Mouse (Mus musculus) liver, embryonic 15.5 days (tissue): ENCODE results near the gene Gm906. TPM values are rescaled to one million over a fixed set of nuclear protein-coding genes. Genes with fewer than 3 reads are reported as not detected.
A peak's percentile ranks its signal among the peaks of the same experiment; 100 is the strongest.
"Not testable (repeated sequence)": the region's sequence is repeated elsewhere in the genome, so short reads cannot be mapped to it uniquely, and the experiment has no call there.

Experiments used
- ATAC-seq: fragments of 200-750 bp; cut with Nextera tagmentation; 2 replicates; pipeline ENCODE4 v1.8.0; 2017; ENCODE audit warnings: moderate number of reproducible peaks, mild to moderate bottlenecking, moderate library complexity; ENCODE audit not compliant: insufficient read depth
- H3K27ac ChIP-seq: fragments of 300-500 bp; sonication (generic); replicated peaks from 2 replicates; pipeline ENCODE4 v1.5.1; 2015; ENCODE audit warnings: mild to moderate bottlenecking, inconsistent platforms
- H3K27me3 ChIP-seq: fragments of 300-500 bp; sonication (generic); 2 replicates; pipeline ENCODE4 v1.6.1; 2015; ENCODE audit warnings: mild to moderate bottlenecking, inconsistent platforms
- H3K36me3 ChIP-seq: fragments of 300-500 bp; sonication (generic); replicated peaks from 2 replicates; pipeline ENCODE4 v1.6.1; 2015; ENCODE audit warnings: moderate library complexity, mild to moderate bottlenecking, inconsistent platforms
- H3K4me1 ChIP-seq: fragments of 300-500 bp; sonication (generic); replicated peaks from 2 replicates; pipeline ENCODE4 v1.6.1; 2015; ENCODE audit warnings: inconsistent platforms
- H3K4me2 ChIP-seq: fragments of 300-500 bp; sonication (generic); 2 replicates; pipeline ENCODE4 v1.6.1; 2015; ENCODE audit warnings: moderate library complexity, mild to moderate bottlenecking, inconsistent platforms
- H3K4me3 ChIP-seq: fragments of 300-500 bp; sonication (generic); replicated peaks from 2 replicates; pipeline ENCODE4 v1.5.1; 2015; ENCODE audit warnings: mild to moderate bottlenecking, inconsistent platforms
- H3K9ac ChIP-seq: fragments of 300-500 bp; sonication (generic); 2 replicates; pipeline ENCODE4 v1.6.1; 2015; ENCODE audit warnings: moderate library complexity, mild to moderate bottlenecking, inconsistent platforms
- H3K9me3 ChIP-seq: fragments of 300-500 bp; sonication (generic); replicated peaks from 2 replicates; pipeline ENCODE4 v1.6.1; 2016; ENCODE audit warnings: inconsistent platforms
- WGBS: fragments of 180-500 bp; shearing (Covaris S2); methylation state at CpG from one replicate; pipeline ENCODE4 v1.1.7; 2015; ENCODE audit warnings: mixed read lengths; ENCODE audit not compliant: insufficient replicate concordance; 5-methylcytosine and 5-hydroxymethylcytosine counted together
- microRNA-seq: library from miRNA; unstranded; fragments of <30 nt; microRNA quantifications from one replicate; pipeline ENCODE4, GENCODE M21; 2016
- polyA plus RNA-seq: library from polyadenylated mRNA; unstranded; fragments of >200 nt; fragmentation: Nextera tagmentation; extraction: Ambion mirVana; gene quantifications from 2 replicates; pipeline ENCODE4 v1.2.1, GENCODE M21; 2015

Gm906 gene
- polyA plus RNA-seq = not detected in 2 replicates

GRCm38 (mm10) chr13:50250208-50250607 is at the start of gene Gm906:
TSS of gene Gm906 (minus strand) at chr13:50250308.
- not testable (repeated sequence) for H3K27ac ChIP-seq, H3K4me2 ChIP-seq, ATAC-seq, H3K4me3 ChIP-seq, H3K27me3 ChIP-seq, H3K9me3 ChIP-seq, H3K36me3 ChIP-seq, H3K9ac ChIP-seq, H3K4me1 ChIP-seq
- WGBS = 33% methylated on average over 3 of the region's 3 CpGs

DNA sequence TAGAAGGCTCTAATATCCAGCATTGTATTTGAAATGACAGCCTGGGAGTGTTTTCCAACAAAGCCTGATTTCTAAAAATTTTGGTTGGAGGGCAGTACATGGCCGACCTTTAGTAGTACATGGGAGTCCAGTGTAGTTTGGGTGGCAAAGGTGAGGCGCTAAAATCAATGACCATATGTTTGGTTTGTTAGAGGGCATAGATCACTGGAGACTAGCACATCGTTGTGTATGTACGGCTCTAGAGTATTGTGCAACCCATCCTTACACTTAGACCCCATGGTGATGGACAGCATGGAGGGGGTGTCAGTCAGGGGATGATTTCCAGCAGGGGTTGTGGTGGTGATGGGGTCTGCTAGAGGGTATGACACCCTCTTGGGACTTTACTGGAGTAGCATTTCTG is 33.2 kb upstream of the Gm906 start:
- not testable (repeated sequence) for H3K4me3 ChIP-seq, H3K27me3 ChIP-seq, H3K27ac ChIP-seq, H3K9ac ChIP-seq, H3K9me3 ChIP-seq, H3K36me3 ChIP-seq, H3K4me2 ChIP-seq, H3K4me1 ChIP-seq
- peak; percentile 83 for ATAC-seq
- WGBS = 66% methylated on average over 2 of the region's 4 CpGs

DNA sequence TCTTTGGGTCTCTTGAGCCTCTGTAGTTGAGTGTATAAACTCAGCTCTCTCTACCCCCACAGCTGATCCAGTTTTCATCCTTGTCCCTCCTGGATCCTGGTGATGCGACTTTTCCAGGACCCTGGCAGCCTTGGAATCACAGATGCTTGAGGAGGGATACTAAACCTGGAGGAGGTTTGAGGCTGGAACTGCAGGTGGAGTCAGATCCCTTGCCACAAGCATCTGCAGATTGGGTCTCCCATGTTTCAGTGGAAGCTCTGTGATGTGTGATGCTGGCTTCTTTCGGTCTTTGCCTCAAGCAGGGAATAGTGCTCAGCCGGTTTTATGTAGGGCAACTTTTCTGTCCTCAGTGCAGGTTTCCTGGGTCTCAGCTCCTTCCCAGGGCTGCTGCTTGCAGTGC is 13.6 kb downstream of the Gm906 start:
- no peak for ATAC-seq
- Histone ChIP-seq H3K27me3 (no peaks in the 10 kb centered on the region), H3K36me3 (no peaks in the 10 kb centered on the region), H3K4me3 (no peak overlapping the region), H3K4me2 (no peak overlapping the region), H3K27ac (no peak overlapping the region), H3K9ac (no peak overlapping the region), H3K4me1 (no peaks in the 10 kb centered on the region), H3K9me3 (no peaks in the 10 kb centered on the region)
- 68% methylated on average over 3 of the region's 3 CpGs for WGBS

DNA sequence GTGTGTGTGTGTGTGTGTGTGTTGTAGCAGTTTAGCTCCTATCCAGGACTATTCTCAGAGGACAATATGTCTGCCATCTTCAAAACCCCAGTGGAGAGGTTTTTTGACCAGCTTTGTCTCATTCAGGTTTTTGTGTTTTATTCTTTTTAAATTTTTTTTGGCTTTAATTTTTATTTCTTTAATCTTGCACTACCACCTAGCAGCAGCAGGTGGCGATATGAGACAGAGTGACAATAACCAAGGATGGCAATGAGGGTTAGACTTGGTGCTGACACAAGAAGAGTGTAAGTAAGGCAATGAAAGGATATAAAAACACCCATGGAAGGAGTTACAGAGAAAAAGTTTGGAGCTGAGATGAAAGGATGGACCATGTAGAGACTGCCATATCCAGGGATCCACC is 38.3 kb downstream of the Gm906 start:
- WGBS = 0% methylated on average over 1 of the region's 1 CpGs
- not testable (repeated sequence) for H3K4me2 ChIP-seq, H3K4me3 ChIP-seq, H3K9ac ChIP-seq, H3K4me1 ChIP-seq, H3K9me3 ChIP-seq, H3K27me3 ChIP-seq, ATAC-seq, H3K27ac ChIP-seq, H3K36me3 ChIP-seq

GRCm38 (mm10) chr13:50210191-50210590 is 39.9 kb downstream of the Gm906 start:
- H3K9ac ChIP-seq, H3K27me3 ChIP-seq, H3K4me3 ChIP-seq, ATAC-seq, H3K4me1 ChIP-seq, H3K36me3 ChIP-seq, H3K9me3 ChIP-seq, H3K27ac ChIP-seq, H3K4me2 ChIP-seq: not testable (repeated sequence)

DNA sequence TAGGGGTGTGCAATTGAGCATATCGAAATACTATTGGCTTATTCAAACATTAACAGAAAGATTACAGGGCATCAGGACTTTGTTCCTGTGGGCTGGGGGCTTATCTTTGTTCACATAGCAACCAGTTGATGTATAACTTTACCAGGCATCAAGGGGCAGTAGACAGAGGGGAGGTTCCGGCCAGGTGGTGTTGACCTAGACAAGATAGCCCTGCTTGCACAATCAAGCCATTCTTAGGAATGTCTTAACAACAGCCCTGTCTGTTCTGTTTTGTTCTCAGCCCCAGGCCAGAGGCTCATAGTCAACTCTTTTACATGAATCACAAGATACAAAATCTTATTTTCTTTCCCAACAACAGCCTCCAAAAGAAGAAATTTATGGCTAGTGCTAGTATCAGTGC is 40.5 kb downstream of the Gm906 start:
- H3K4me2 ChIP-seq, ATAC-seq: not testable (repeated sequence)
- 49% methylated on average over 2 of the region's 2 CpGs for WGBS

DNA sequence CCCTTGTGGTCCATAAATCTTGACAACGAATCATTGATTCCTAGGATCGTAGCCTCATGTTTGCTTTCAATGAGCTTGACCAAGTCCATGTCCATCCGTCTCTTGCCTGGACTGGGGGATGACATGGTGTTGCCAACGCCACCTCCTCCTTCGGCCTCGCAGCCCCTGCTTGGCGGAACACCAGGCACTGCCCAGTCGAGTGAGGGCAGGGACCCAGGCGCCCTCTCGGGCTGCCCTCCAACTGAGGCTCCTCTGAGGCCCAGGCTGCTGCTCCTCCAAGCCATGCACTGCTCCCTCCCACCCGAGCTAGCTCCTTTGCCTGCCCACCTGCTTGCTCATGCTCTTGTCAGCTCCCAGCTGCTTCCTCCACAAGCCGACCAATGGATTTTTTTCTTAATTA is 42.1 kb downstream of the Gm906 start:
- no peak for ATAC-seq
- H3K27ac ChIP-seq = no peak overlapping the region
- no peaks in the 10 kb centered on the region for H3K27me3 ChIP-seq
- no peaks in the 10 kb centered on the region for H3K36me3 ChIP-seq
- H3K4me1 ChIP-seq = no peaks in the 10 kb centered on the region
- 75% methylated on average over 12 of the region's 12 CpGs for WGBS
- H3K4me3 ChIP-seq = no peak overlapping the region
- no peak overlapping the region for H3K9ac ChIP-seq
- no peaks in the 10 kb centered on the region for H3K9me3 ChIP-seq
- no peak overlapping the region for H3K4me2 ChIP-seq

More for the DNA sequence above, 40.5 kb downstream of the Gm906 start:
- not testable (repeated sequence) for H3K4me3 ChIP-seq, H3K27ac ChIP-seq, H3K9me3 ChIP-seq, H3K4me1 ChIP-seq, H3K9ac ChIP-seq, H3K36me3 ChIP-seq, H3K27me3 ChIP-seq

DNA sequence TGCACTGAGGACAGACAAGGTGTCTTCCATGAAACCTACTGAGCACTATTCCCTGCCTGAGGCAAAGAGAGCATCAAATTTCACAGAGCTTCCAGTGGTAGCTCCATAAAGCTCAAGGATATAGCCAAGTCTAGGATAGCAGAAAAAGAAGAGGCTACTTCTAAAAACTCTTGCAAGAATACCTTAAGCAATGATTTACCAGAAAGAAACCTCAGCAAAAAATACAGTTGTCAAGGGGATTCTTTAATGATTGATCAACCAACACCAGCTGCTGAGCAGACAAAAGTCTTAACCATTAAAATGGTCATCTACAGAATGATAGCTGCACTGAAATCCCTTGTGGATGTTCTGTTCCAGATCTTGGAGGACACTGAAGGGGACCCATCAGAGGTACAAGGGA is 53.3 kb downstream of the Gm906 start:
- not testable (repeated sequence) for H3K27me3 ChIP-seq, ATAC-seq, H3K9me3 ChIP-seq, H3K4me2 ChIP-seq, H3K4me3 ChIP-seq, H3K9ac ChIP-seq, H3K36me3 ChIP-seq, H3K4me1 ChIP-seq, H3K27ac ChIP-seq

Small RNA genes lying within 50 kb of the gene (microRNA-seq; reads per million reads assigned to microRNA genes)
- gene Gm24017 = not detected

Other genes starting within 250 kb of the Gm906 start
- 4.5 and 5.0 TPM in 2 replicates for gene Fbxw17, start 167.6 kb upstream of the Gm906 start, polyA plus RNA-seq
- gene Gm47429, start 193.6 kb upstream of the Gm906 start, polyA plus RNA-seq = not detected in 2 replicates
- gene Nutm2, start 217.0 kb upstream of the Gm906 start, polyA plus RNA-seq = not detected in 2 replicates